Mouse (Mus musculus) kidney, embryonic 15.5 days (tissue): ENCODE data around the gene Ssrp1. TPM values are rescaled to one million over a fixed set of nuclear protein-coding genes. Genes with fewer than 3 reads are reported as not detected.

ENCODE experiments used
- ATAC-seq: fragments of 200-750 bp; cut with Nextera tagmentation; replicated peaks from 2 replicates; pipeline ENCODE4 v1.8.0; 2017; ENCODE audit warnings: moderate TSS enrichment; ENCODE audit not compliant: low FRiP score
- H3K27ac ChIP-seq: fragments of 300-500 bp; sonication (generic); 2 replicates; pipeline ENCODE4 v1.5.1; 2015; ENCODE audit warnings: mild to moderate bottlenecking, inconsistent platforms
- H3K27me3 ChIP-seq: fragments of 300-500 bp; sonication (generic); 2 replicates; pipeline ENCODE4 v1.6.1; 2015; ENCODE audit warnings: inconsistent platforms
- H3K36me3 ChIP-seq: fragments of 300-500 bp; sonication (generic); 2 replicates; pipeline ENCODE4 v1.6.1; 2015; ENCODE audit warnings: inconsistent platforms
- H3K4me1 ChIP-seq: fragments of 300-500 bp; sonication (generic); 2 replicates; pipeline ENCODE4 v1.6.1; 2015; ENCODE audit warnings: inconsistent platforms
- H3K4me2 ChIP-seq: fragments of 300-500 bp; sonication (generic); 2 replicates; pipeline ENCODE4 v1.6.1; 2015; ENCODE audit warnings: moderate library complexity, mild to moderate bottlenecking, inconsistent platforms
- H3K4me3 ChIP-seq: fragments of 300-500 bp; sonication (generic); replicated peaks from 2 replicates; pipeline ENCODE4 v1.5.1; 2015; ENCODE audit warnings: mild to moderate bottlenecking, inconsistent platforms
- H3K9ac ChIP-seq: fragments of 300-500 bp; sonication (generic); 2 replicates; pipeline ENCODE4 v1.6.1; 2015; ENCODE audit warnings: mild to moderate bottlenecking, inconsistent platforms
- H3K9me3 ChIP-seq: fragments of 300-500 bp; sonication (generic); replicated peaks from 2 replicates; pipeline ENCODE4 v1.6.1; 2016; ENCODE audit warnings: inconsistent platforms
- WGBS: fragments of 180-500 bp; shearing (Covaris S2); methylation state at CpG from one replicate; pipeline ENCODE4 v1.1.7; 2015; ENCODE audit warnings: mixed read lengths; 5-methylcytosine and 5-hydroxymethylcytosine counted together
- polyA plus RNA-seq: library from polyadenylated mRNA; unstranded; fragments of >200 nt; fragmentation: Nextera tagmentation; extraction: Ambion mirVana; gene quantifications from 2 replicates; pipeline ENCODE4 v1.2.1, GENCODE M21; 2015

Ssrp1 gene
- polyA plus RNA-seq, 1 experiment from 2014 or later = 307 TPM

- H3K9ac ChIP-seq = no peak overlapping the region
- no peak for ATAC-seq
- H3K9me3 ChIP-seq = no peaks in the 10 kb centered on the region
- no peaks in the 10 kb centered on the region for H3K27me3 ChIP-seq
- no peak overlapping the region for H3K4me3 ChIP-seq
- H3K36me3 ChIP-seq = no peaks in the 10 kb centered on the region
- no peak overlapping the region for H3K27ac ChIP-seq
- 60% methylated on average over 5 of the region's 5 CpGs for WGBS
- H3K4me1 ChIP-seq = no peaks in the 10 kb centered on the region
- no peak overlapping the region for H3K4me2 ChIP-seq
These were observed 58.9 kb downstream of the Ssrp1 start for GRCm38 (mm10) chr2:85095906-85096305.

Other genes with a start within 250 kb of the Ssrp1 start
- gene Ube2l6, start 238.4 kb upstream of the Ssrp1 start, polyA plus RNA-seq = 42.8 and 51.1 TPM in 2 replicates
- 0.42 and 0.43 TPM in 2 replicates for gene Smtnl1, start 214.6 kb upstream of the Ssrp1 start, polyA plus RNA-seq
- gene Timm10, start 210.2 kb upstream of the Ssrp1 start, polyA plus RNA-seq = 54.2 and 54.4 TPM in 2 replicates
- gene Slc43a1, start 198.4 kb upstream of the Ssrp1 start, polyA plus RNA-seq = 16.5 and 20.7 TPM in 2 replicates
- gene Rtn4rl2, start 150.5 kb upstream of the Ssrp1 start, polyA plus RNA-seq = 1.2 and 1.6 TPM in 2 replicates
- gene Slc43a3, start 100.7 kb upstream of the Ssrp1 start, polyA plus RNA-seq = 52.4 and 56.3 TPM in 2 replicates
- gene Prg2, start 56.8 kb upstream of the Ssrp1 start, polyA plus RNA-seq = 0.27 and 0.77 TPM in 2 replicates
- gene Prg3, start 49.0 kb upstream of the Ssrp1 start, polyA plus RNA-seq = not detected in 2 replicates
- gene P2rx3, start 228 bp downstream of the Ssrp1 start, polyA plus RNA-seq = 0.90 and 1.3 TPM in 2 replicates
- gene Tnks1bp1, start 10.8 kb downstream of the Ssrp1 start, polyA plus RNA-seq = 29.2 and 39.2 TPM in 2 replicates
- gene Aplnr, start 99.0 kb downstream of the Ssrp1 start, polyA plus RNA-seq = 94.6 and 104 TPM in 2 replicates
- gene Lrrc55, start 160.0 kb downstream of the Ssrp1 start, polyA plus RNA-seq = 0.40 and 0.65 TPM in 2 replicates